Mouse (Mus musculus) kidney, postnatal 4 days (tissue): Measurements from ENCODE around the gene Ndufa13.

Source experiments
- DNase-seq, 2 experiments: peaks; one replicate each; pipeline ENCODE4 v3.0.0; 2021; ENCODE audit warnings: mixed read lengths in 2 of 2

Gene Ndufa13

GRCm38 (mm10) chr8:69906260-69906659 is 3.9 kb upstream of the Ndufa13 start:
- DNase-seq: no peak

GRCm38 (mm10) chr8:69904096-69904495 is 1.7 kb upstream of the Ndufa13 start:
- no peak for DNase-seq

GRCm38 (mm10) chr8:69903063-69903542 is 745 bp upstream of the Ndufa13 start:
- peak; percentile 99 for DNase-seq

GRCm38 (mm10) chr8:69901484-69902162 is 735 bp downstream of the Ndufa13 start:
- peak; percentile 98 to 99 for DNase-seq

- peak in 1 of 2 experiments; percentile 46 for DNase-seq
Measured at GRCm38 (mm10) chr8:69900895-69901451, 1.4 kb downstream of the Ndufa13 start.

GRCm38 (mm10) chr8:69899876-69900275 is 2.5 kb downstream of the Ndufa13 start:
- DNase-seq: no peak

GRCm38 (mm10) chr8:69897857-69898256 is 4.5 kb downstream of the Ndufa13 start:
- DNase-seq: no peak

GRCm38 (mm10) chr8:69895772-69896451 is 6.4 kb downstream of the Ndufa13 start:
- no peak for DNase-seq

- no peak for DNase-seq
Measured at GRCm38 (mm10) chr8:69894836-69895332, 7.5 kb downstream of the Ndufa13 start.

GRCm38 (mm10) chr8:69893863-69894262 is 8.5 kb downstream of the Ndufa13 start:
- peak; percentile 79 to 86 for DNase-seq

GRCm38 (mm10) chr8:69890813-69891241 is 11.5 kb downstream of the Ndufa13 start:
- peak; percentile 75 to 80 for DNase-seq

- DNase-seq: peak; percentile 42 to 51
Measured at GRCm38 (mm10) chr8:69888902-69889301, 13.5 kb downstream of the Ndufa13 start.

- DNase-seq: peak; percentile 31 to 47
Measured at GRCm38 (mm10) chr8:69888244-69888866, 14.0 kb downstream of the Ndufa13 start.

GRCm38 (mm10) chr8:69887289-69888243 is 14.8 kb downstream of the Ndufa13 start, which contains the start of gene Cilp2:
Cilp2 (minus strand) TSS chr8:69887687.
- DNase-seq: peak; percentile 57 to 69

GRCm38 (mm10) chr8:69884141-69884540 is 18.2 kb downstream of the Ndufa13 start:
- no peak for DNase-seq

- no peak for DNase-seq
Measured at GRCm38 (mm10) chr8:69882833-69883600, 19.3 kb downstream of the Ndufa13 start.

GRCm38 (mm10) chr8:69882021-69882756 is 20.2 kb downstream of the Ndufa13 start:
- peak; percentile 86 to 91 for DNase-seq

GRCm38 (mm10) chr8:69881261-69881865 is 21.0 kb downstream of the Ndufa13 start:
- DNase-seq: no peak

- no peak for DNase-seq
Measured at GRCm38 (mm10) chr8:69880841-69881240, 21.5 kb downstream of the Ndufa13 start.

GRCm38 (mm10) chr8:69879678-69880077 is 22.7 kb downstream of the Ndufa13 start:
- DNase-seq: no peak
